Comparison of ENCODE assay signal across 9 mouse cellular contexts in the genomic region with DNA sequence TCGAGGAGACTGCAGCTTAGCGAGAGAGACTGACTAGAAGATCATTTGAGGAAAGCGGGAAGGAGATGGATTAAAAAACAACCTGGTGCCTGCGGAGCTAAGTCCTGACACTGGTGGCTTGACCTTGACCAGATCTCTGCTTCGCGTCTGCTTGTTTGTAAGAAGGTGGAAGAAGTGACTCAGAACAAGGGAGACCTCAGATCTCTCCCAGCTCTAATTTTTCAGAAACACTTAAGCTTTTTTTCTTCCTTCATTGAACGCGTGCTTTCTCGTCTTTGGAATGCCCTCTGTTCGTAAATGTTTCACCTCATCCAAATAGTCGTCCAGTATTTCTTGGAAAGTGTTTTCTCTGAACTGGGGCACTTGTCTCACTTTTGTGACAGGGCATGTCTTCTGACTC. TPM values are rescaled to one million over a fixed set of nuclear protein-coding genes. Genes with fewer than 3 reads are reported as not detected.
DNase-seq lines count a peak whose midpoint lies in the region; ATAC-seq lines count a peak whose summit lies in the region.
"Had no signal": no experiment of that assay in that cellular context is flagged by ENCODE, and none has a peak within 500 bp of the region (broad histone marks: within the 10 kb centered on the region; RNA-seq: fewer than 3 reads in every experiment).

No protein-coding gene starts in this region.

- 13% methylated on average over 11 of the region's 11 CpGs for WGBS in heart, embryonic 10.5 days
- 5% methylated on average over 11 of the region's 11 CpGs for WGBS in intestine, embryonic 15.5 days
- WGBS in midbrain, embryonic 14.5 days, result 13% methylated on average over 11 of the region's 11 CpGs

- peak overlapping the region; percentile 95 for H3K27ac ChIP-seq in heart, embryonic 10.5 days
- H3K27ac ChIP-seq in intestine, embryonic 15.5 days, result peak overlapping the region; percentile 87
- no peak overlapping the region for H3K27ac ChIP-seq in midbrain, embryonic 14.5 days (replicated peaks; ENCODE audit: low read depth, low read length)

- H3K4me2 ChIP-seq in intestine, embryonic 15.5 days (replicated peaks), result peak overlapping the region; percentile 66
- H3K4me2 ChIP-seq in midbrain, embryonic 14.5 days (ENCODE audit: low read length), result peak overlapping the region; percentile 58

- H3K9me3 ChIP-seq in heart, embryonic 10.5 days, result no peaks in the 10 kb centered on the region
- no peaks in the 10 kb centered on the region for H3K9me3 ChIP-seq in intestine, embryonic 15.5 days
- H3K9me3 ChIP-seq in midbrain, embryonic 14.5 days (ENCODE audit: control insufficient read depth, low read length), result no peaks in the 10 kb centered on the region

- H3K4me3 ChIP-seq in heart, embryonic 10.5 days, result peak overlapping the region; percentile 90
- peak overlapping the region; percentile 52 for H3K4me3 ChIP-seq in intestine, embryonic 15.5 days (replicated peaks)
- peak overlapping the region; percentile 80 for H3K4me3 ChIP-seq in midbrain, embryonic 14.5 days (replicated peaks; ENCODE audit: low read depth, low read length)

- peak overlapping the region; percentile 42 for H3K9ac ChIP-seq in intestine, embryonic 15.5 days
- H3K9ac ChIP-seq in midbrain, embryonic 14.5 days (replicated peaks; ENCODE audit: low read length), result no peak overlapping the region

- no peak for ATAC-seq in intestine, embryonic 15.5 days
- no peak for ATAC-seq in midbrain, embryonic 14.5 days (ENCODE audit: low FRiP score, low TSS enrichment)
- ATAC-seq in frontal cortex, adult (ENCODE audit: low TSS enrichment), result no peak

- no peak for DNase-seq in heart, embryonic 10.5 days (ENCODE audit: low spot score)
- no peak for DNase-seq in heart, adult 11 months
- DNase-seq in brain, adult 2 months (ENCODE audit: low read depth, low spot score), result peak; percentile 27
- DNase-seq in midbrain, embryonic 14.5 days, result no peak
- DNase-seq in spleen, postnatal 14 days (ENCODE audit: low spot score in 2 of 2), result no peak
- no peak for DNase-seq in T-cell, adult 2 months (ENCODE audit: low spot score)

- no peaks in the 10 kb centered on the region for H3K27me3 ChIP-seq in heart, embryonic 10.5 days (ENCODE audit: insufficient read depth, poor library complexity, severe bottlenecking)
- no peaks in the 10 kb centered on the region for H3K27me3 ChIP-seq in intestine, embryonic 15.5 days (replicated peaks)
- H3K27me3 ChIP-seq in midbrain, embryonic 14.5 days (ENCODE audit: control insufficient read depth, insufficient read depth, low read length), result no peaks in the 10 kb centered on the region
- H3K27me3 ChIP-seq: Patski had no signal

- H3K36me3 ChIP-seq in heart, embryonic 10.5 days, result no peaks in the 10 kb centered on the region
- no peaks in the 10 kb centered on the region for H3K36me3 ChIP-seq in intestine, embryonic 15.5 days
- H3K36me3 ChIP-seq in midbrain, embryonic 14.5 days (ENCODE audit: control insufficient read depth, insufficient read depth, low read length), result no peaks in the 10 kb centered on the region

- H3K4me1 ChIP-seq in heart, embryonic 10.5 days, result peaks cover 15% of the 10 kb centered on the region
- peaks cover 4% of the 10 kb centered on the region; the same call in 1 of the 2 replicates for H3K4me1 ChIP-seq in intestine, embryonic 15.5 days (replicated peaks)
- peaks cover 12% of the 10 kb centered on the region; the same call in 1 of the 2 replicates for H3K4me1 ChIP-seq in midbrain, embryonic 14.5 days (ENCODE audit: control insufficient read depth, insufficient read depth, low read length)

RNA-seq across cellular contexts. Expression of a gene that starts 1.0 kb away (rescaled TPM):
- polyA plus RNA-seq in heart, embryonic 10.5 days (2016; fragmentation: Nextera tagmentation; extraction: Ambion mirVana), result 8.7 and 11.4 TPM in 2 replicates
- polyA plus RNA-seq in intestine, embryonic 15.5 days (2015; fragmentation: Nextera tagmentation; extraction: Ambion mirVana), result 7.5 and 7.9 TPM in 2 replicates
- polyA plus RNA-seq in midbrain, embryonic 14.5 days (2014; fragmentation: Nextera tagmentation; extraction: Ambion mirVana), result 6.4 and 7.4 TPM in 2 replicates
